Mouse (Mus musculus) bone marrow macrophage, adult 2 months (primary cell): ENCODE data around the gene Vwa3b. TPM values are rescaled to one million over a fixed set of nuclear protein-coding genes. Genes with fewer than 3 reads are reported as not detected.

ENCODE experiments used
- H3K27ac ChIP-seq: 2 replicates; pipeline ENCODE4 v1.5.1; 2012; ENCODE audit warnings: low read depth, low read length; ENCODE audit not compliant: insufficient read depth
- H3K4me1 ChIP-seq: 2 replicates; pipeline ENCODE4 v1.6.1; 2012; ENCODE audit warnings: low read length; ENCODE audit not compliant: control insufficient read depth, insufficient read depth
- H3K4me3 ChIP-seq: 2 replicates; pipeline ENCODE4 v1.5.1; 2012; ENCODE audit warnings: mild to moderate bottlenecking, low read length, moderate library complexity; ENCODE audit not compliant: insufficient read depth
- CTCF ChIP-seq: IDR thresholded peaks from 2 replicates; pipeline ENCODE4 v1.5.1; 2012; ENCODE audit warnings: low read depth, mild to moderate bottlenecking, low read length, moderate library complexity
- POLR2A ChIP-seq: IDR thresholded peaks from 2 replicates; pipeline ENCODE4 v1.6.1; 2012; ENCODE audit warnings: mild to moderate bottlenecking, low read depth, low read length, borderline replicate concordance
- polyA plus RNA-seq: library from polyadenylated mRNA; stranded (reverse); fragments of >200 nt; gene quantifications from 2 replicates; pipeline ENCODE4 v1.2.4, GENCODE M21; 2012; ENCODE audit not compliant: missing spikeins, insufficient read depth, insufficient read length

The Vwa3b gene
- polyA plus RNA-seq, 1 experiment, result not detected

GRCm38 (mm10) chr1:37081376-37082214 lies 55.2 kb downstream of the Vwa3b start:
- Histone ChIP-seq H3K4me3 (no peak overlapping the region), H3K27ac (no peak overlapping the region), H3K4me1 (no peaks in the 10 kb centered on the region)
- TF ChIP-seq CTCF (no peak), POLR2A (no peak)

DNA sequence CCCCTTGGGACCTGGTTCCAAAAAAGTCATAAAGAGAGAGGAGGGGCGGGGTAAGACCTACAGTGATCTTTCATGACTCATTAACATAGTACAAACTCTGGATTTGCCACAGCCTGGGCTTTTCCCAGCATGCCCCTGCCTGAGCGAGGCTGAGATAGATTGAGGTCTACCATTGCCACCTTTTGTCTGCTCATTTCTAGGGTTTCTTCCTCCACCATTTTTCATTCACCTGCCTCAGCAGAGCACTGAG lies 55.7 kb downstream of the Vwa3b start:
- H3K4me3 ChIP-seq, result no peak overlapping the region
- no peaks in the 10 kb centered on the region for H3K4me1 ChIP-seq
- no peak for TF ChIP-seq CTCF
- no peak overlapping the region for H3K27ac ChIP-seq

DNA sequence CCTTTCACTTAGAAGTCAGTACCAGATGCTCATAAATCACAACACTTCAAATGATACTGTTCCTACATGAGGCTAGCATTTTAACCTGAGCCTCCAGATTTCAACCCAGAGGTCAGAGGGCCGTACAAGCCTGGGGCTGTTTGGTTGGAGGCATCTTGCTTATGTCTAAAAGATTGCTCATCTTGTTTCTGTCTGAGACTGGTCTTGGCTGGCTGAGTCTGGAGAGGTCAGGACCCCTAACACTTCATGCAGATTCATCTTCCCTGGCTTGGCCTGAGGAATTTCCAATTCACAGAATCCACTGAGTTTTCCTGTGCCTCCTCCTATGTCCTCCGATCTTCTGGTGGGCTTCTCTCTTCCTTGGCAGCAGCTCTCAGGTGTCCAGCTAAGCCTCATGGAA lies 57.7 kb downstream of the Vwa3b start:
- TF ChIP-seq POLR2A (no peak), CTCF (no peak)
- Histone ChIP-seq H3K27ac (no peak overlapping the region), H3K4me1 (no peaks in the 10 kb centered on the region), H3K4me3 (no peak overlapping the region)

- TF ChIP-seq CTCF, result no peak
- no peak for TF ChIP-seq POLR2A
- Histone ChIP-seq H3K27ac (no peak overlapping the region), H3K4me3 (no peak overlapping the region), H3K4me1 (no peaks in the 10 kb centered on the region)
These were observed 58.8 kb downstream of the Vwa3b start for GRCm38 (mm10) chr1:37085171-37085570.

- no peaks in the 10 kb centered on the region for H3K4me1 ChIP-seq
- TF ChIP-seq CTCF, result no peak
- no peak for TF ChIP-seq POLR2A
- H3K4me3 ChIP-seq, result no peak overlapping the region
- no peak overlapping the region for H3K27ac ChIP-seq
These were observed 62.8 kb downstream of the Vwa3b start for GRCm38 (mm10) chr1:37089191-37089590.

- no peak overlapping the region for H3K4me3 ChIP-seq
- H3K27ac ChIP-seq, result no peak overlapping the region
- TF ChIP-seq CTCF (no peak), POLR2A (no peak)
- H3K4me1 ChIP-seq, result no peaks in the 10 kb centered on the region
These were observed 71.1 kb downstream of the Vwa3b start for GRCm38 (mm10) chr1:37097382-37098093.

DNA sequence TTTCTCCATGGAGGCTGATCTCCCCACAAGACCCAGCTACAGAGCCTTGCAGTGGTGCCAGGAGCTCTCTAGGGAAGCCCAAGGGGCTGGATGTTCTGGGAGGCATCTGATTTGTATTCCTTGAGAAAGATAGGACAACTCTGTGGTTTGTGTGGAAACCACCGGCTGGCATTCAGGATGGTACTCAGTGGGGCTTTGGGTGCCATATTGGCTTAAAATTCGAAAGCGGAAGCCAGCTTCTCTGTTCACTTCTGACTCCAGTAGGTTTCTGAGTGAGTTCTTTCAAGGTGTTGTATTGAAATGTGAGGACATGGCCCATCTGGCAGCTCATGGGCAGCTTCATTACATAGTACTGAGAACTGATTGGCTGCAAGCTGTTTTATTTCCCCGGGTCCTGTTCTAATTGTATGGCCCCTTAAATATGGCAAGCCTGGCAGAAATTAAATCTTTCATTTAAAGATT lies 71.7 kb downstream of the Vwa3b start:
- TF ChIP-seq CTCF (no peak), POLR2A (no peak)
- Histone ChIP-seq H3K4me1 (no peaks in the 10 kb centered on the region), H3K4me3 (no peak overlapping the region), H3K27ac (no peak overlapping the region)

DNA sequence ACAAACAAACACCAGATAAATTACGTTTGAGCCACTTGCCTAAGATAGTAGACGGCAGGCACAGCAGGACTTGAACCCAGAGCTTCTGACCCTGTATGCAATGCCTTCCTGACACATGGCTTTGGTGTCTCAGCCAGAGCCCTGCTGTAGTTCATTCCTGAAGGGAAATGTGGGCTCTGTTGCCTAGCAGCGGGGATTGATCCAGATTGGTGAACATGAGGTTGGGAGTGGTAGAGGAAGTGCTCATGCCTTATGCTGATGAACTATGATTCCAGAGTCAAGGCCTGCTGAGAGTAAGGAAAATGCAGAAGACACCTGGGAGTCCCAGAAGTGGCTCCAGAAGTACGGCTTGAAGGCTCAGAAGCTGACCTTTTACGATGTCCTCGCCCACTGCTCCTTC lies 74.0 kb downstream of the Vwa3b start:
- Histone ChIP-seq H3K27ac (no peak overlapping the region), H3K4me3 (no peak overlapping the region), H3K4me1 (no peaks in the 10 kb centered on the region)
- TF ChIP-seq CTCF (no peak), POLR2A (no peak)

DNA sequence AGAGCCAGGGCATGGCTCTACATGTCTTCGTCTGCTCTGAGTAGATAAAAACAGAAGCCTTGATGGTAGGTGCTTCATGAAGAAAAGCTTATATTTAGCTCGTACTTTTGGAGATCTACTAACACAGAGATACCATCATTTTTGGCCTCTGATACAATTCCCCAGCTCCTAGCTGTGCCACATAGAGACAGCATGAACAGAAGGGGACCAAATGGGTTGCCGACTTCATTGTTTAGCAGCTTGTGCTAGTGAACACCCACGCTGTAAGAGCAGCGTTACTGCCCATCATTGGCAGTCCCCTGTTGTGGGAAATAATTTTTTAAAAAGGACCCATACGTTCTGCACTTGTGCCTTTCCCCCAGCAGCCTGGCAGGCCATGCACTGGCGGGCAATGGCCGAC lies 74.6 kb downstream of the Vwa3b start:
- Histone ChIP-seq H3K4me1 (no peaks in the 10 kb centered on the region), H3K27ac (no peak overlapping the region), H3K4me3 (no peak overlapping the region)
- TF ChIP-seq CTCF, result no peak
- no peak for TF ChIP-seq POLR2A

DNA sequence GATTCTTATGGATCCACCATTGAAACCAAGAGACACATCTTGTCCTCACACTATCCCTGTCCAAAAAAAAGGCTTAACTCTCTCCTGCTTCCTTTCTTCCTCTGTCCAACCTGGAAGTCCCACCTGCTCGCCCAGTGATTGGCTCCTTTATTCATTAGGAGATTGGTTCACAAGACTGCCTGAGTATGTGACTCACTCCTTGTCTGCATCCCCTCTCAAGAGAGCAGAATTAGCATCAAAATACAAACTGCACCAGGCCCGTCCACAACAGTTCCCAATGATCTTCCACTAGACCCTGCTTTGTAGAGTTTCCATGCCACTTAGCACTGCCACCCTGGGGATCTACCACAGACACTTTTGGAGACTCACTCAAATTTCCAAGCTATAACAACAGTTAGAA lies 75.3 kb downstream of the Vwa3b start:
- Histone ChIP-seq H3K27ac (no peak overlapping the region), H3K4me1 (no peaks in the 10 kb centered on the region), H3K4me3 (no peak overlapping the region)
- TF ChIP-seq POLR2A (no peak), CTCF (no peak)

DNA sequence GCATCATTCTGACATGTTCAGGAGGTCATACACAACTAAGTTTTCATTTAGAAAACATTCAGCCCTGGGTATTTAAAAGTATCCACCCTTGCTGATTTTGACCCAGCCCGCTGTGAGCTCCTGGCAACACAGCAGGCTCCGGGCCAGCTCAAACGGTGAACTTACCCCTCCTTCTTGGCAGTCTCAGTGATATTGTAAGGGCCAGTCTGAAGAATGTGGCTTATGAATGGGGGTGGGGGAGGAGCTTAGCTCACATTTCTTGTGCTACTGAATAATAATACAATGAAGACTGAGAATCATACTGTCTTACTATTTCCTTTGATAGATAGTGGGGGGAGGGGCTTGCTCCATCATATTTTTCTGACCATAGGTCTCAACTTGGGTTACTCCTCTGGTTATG lies 78.8 kb downstream of the Vwa3b start:
- Histone ChIP-seq H3K27ac (no peak overlapping the region), H3K4me1 (no peaks in the 10 kb centered on the region), H3K4me3 (no peak overlapping the region)
- no peak for TF ChIP-seq POLR2A
